In the genomic region with DNA sequence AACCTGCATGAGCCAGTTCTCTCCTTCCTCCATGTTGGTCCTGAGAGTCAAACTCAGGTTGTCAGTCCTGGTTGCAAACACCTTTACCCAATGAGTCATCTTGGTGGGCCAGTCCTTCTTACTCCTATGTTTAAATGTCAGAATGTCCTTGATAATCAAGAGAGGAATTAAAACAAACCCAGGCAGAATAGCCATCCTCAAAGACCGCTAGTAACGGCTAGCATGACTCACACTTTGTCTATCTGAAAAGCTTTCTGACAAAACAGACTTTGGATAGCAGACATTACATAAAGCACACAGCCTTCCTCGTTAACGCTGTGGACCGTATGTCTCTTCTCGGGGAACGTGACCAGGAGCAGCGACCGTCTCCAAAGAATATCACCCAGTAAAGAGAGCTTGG, we compare ENCODE assay signal across 31 mouse cellular contexts. TPM values are rescaled to one million over a fixed set of nuclear protein-coding genes. Genes with fewer than 3 reads are reported as not detected.
A peak's percentile ranks its signal among the peaks of the same experiment; 100 is the strongest.
DNase-seq lines count a peak whose midpoint lies in the region; ATAC-seq and TF ChIP-seq lines count a peak whose summit lies in the region.
"Had no signal": no experiment of that assay in that cellular context is flagged by ENCODE, and none has a peak within 500 bp of the region (broad histone marks: within the 10 kb centered on the region; RNA-seq: fewer than 3 reads in every experiment).

No protein-coding gene starts in this region.

- H3K9me3 ChIP-seq in liver, embryonic 12.5 days (replicated peaks): no peaks in the 10 kb centered on the region
- no peaks in the 10 kb centered on the region for H3K9me3 ChIP-seq in liver, postnatal 0 days (ENCODE audit: low read length)
- H3K9me3 ChIP-seq: embryonic facial prominence, embryonic 10.5 days; embryonic facial prominence, embryonic 13.5 days; forebrain, embryonic 12.5 days; forebrain, embryonic 15.5 days; heart, embryonic 10.5 days; heart, embryonic 13.5 days; hindbrain, embryonic 12.5 days; hindbrain, embryonic 15.5 days had no signal

- no peak overlapping the region for H3K9ac ChIP-seq in liver, embryonic 12.5 days
- H3K9ac ChIP-seq in liver, postnatal 0 days (replicated peaks): no peak overlapping the region
- H3K9ac ChIP-seq: embryonic facial prominence, embryonic 13.5 days; forebrain, embryonic 12.5 days; forebrain, embryonic 15.5 days; heart, embryonic 13.5 days; hindbrain, embryonic 12.5 days; hindbrain, embryonic 15.5 days had no signal

- ATAC-seq in liver, embryonic 12.5 days: no peak
- no peak for ATAC-seq in liver, postnatal 0 days
- ATAC-seq: CD4-positive, CD25-positive, alpha-beta regulatory T cell, adult 4 months; forebrain, embryonic 15.5 days; intestine, postnatal 0 days; Patski had no signal

- no peak for TF ChIP-seq CTCF in liver, postnatal 0 days (IDR thresholded peaks at IDR 0.05; ENCODE audit: low read depth)

- H3K4me2 ChIP-seq in liver, embryonic 12.5 days: no peak overlapping the region
- H3K4me2 ChIP-seq in liver, postnatal 0 days (ENCODE audit: low read depth, low read length): no peak overlapping the region
- H3K4me2 ChIP-seq: embryonic facial prominence, embryonic 13.5 days; forebrain, embryonic 12.5 days; forebrain, embryonic 15.5 days; heart, embryonic 13.5 days; hindbrain, embryonic 12.5 days; hindbrain, embryonic 15.5 days had no signal

- peak; percentile 26 for DNase-seq in adrenal gland, adult 2 months
- DNase-seq in adrenal gland, postnatal 10 days: no peak
- no peak for DNase-seq in liver, postnatal 0 days
- DNase-seq in 416B (ENCODE audit: low read depth): peak; percentile 60
- peak; percentile 16 for DNase-seq in Muller cell, postnatal 12 days (ENCODE audit: inconsistent ontology term)
- DNase-seq in gastrocnemius, adult 8-10 months (ENCODE audit: low spot score in 2 of 2): no peak
- DNase-seq: cerebellum, adult 11-12 months; cerebellum, adult 8-10 months; cerebellum, postnatal 10 days; cerebellum, postnatal 36 days; embryo, embryonic 11 days; gastrocnemius, postnatal 10 days; gastrocnemius, postnatal 36 days; heart, adult 2 months; heart, postnatal 14 days; heart, postnatal 4 days had no signal

- no peak overlapping the region for H3K4me3 ChIP-seq in liver, embryonic 12.5 days
- no peak overlapping the region for H3K4me3 ChIP-seq in liver, postnatal 0 days (ENCODE audit: low read depth, low read length)
- H3K4me3 ChIP-seq: embryonic facial prominence, embryonic 10.5 days; embryonic facial prominence, embryonic 13.5 days; erythroblast, embryonic 14.5 days; forebrain, embryonic 12.5 days; forebrain, embryonic 15.5 days; heart, adult 2 months; heart, embryonic 10.5 days; heart, embryonic 13.5 days; hindbrain, embryonic 12.5 days; hindbrain, embryonic 15.5 days had no signal

- 86% methylated on average over 9 of the region's 9 CpGs for WGBS in liver, embryonic 12.5 days (ENCODE audit: insufficient replicate concordance)
- WGBS in liver, postnatal 0 days (ENCODE audit: insufficient replicate concordance): 84% methylated on average over 9 of the region's 9 CpGs

- H3K36me3 ChIP-seq in liver, embryonic 12.5 days: no peaks in the 10 kb centered on the region
- H3K36me3 ChIP-seq in liver, postnatal 0 days (replicated peaks; ENCODE audit: insufficient read depth, low read length): no peaks in the 10 kb centered on the region
- H3K36me3 ChIP-seq: embryonic facial prominence, embryonic 10.5 days; embryonic facial prominence, embryonic 13.5 days; forebrain, embryonic 12.5 days; forebrain, embryonic 15.5 days; heart, embryonic 10.5 days; heart, embryonic 13.5 days; hindbrain, embryonic 12.5 days; hindbrain, embryonic 15.5 days had no signal

- H3K27ac ChIP-seq in liver, embryonic 12.5 days: 0 out of 2 replicates have a peak overlapping the region, but pooled peaks have one; percentile 38
- H3K27ac ChIP-seq in liver, postnatal 0 days (ENCODE audit: low read depth): no peak overlapping the region
- H3K27ac ChIP-seq: embryonic facial prominence, embryonic 10.5 days; embryonic facial prominence, embryonic 13.5 days; forebrain, embryonic 12.5 days; forebrain, embryonic 15.5 days; heart, adult 2 months; heart, embryonic 10.5 days; heart, embryonic 13.5 days; hindbrain, embryonic 12.5 days; hindbrain, embryonic 15.5 days had no signal

- peaks cover 58% of the 10 kb centered on the region for H3K4me1 ChIP-seq in liver, embryonic 12.5 days
- peaks cover 8% of the 10 kb centered on the region; the same call in 1 of the 2 replicates for H3K4me1 ChIP-seq in liver, postnatal 0 days (ENCODE audit: insufficient read depth)
- H3K4me1 ChIP-seq: embryonic facial prominence, embryonic 13.5 days; forebrain, embryonic 12.5 days; forebrain, embryonic 15.5 days; heart, embryonic 10.5 days; heart, embryonic 13.5 days; hindbrain, embryonic 12.5 days; hindbrain, embryonic 15.5 days had no signal

- TF ChIP-seq EP300 in liver, postnatal 0 days (IDR thresholded peaks at IDR 0.05; ENCODE audit: low read depth): no peak

- H3K27me3 ChIP-seq in liver, embryonic 12.5 days (replicated peaks): no peaks in the 10 kb centered on the region
- H3K27me3 ChIP-seq in liver, postnatal 0 days (ENCODE audit: insufficient read depth, low read length): no peaks in the 10 kb centered on the region
- H3K27me3 ChIP-seq: embryonic facial prominence, embryonic 13.5 days; forebrain, embryonic 12.5 days; forebrain, embryonic 15.5 days; heart, embryonic 13.5 days; hindbrain, embryonic 12.5 days; hindbrain, embryonic 15.5 days; Patski had no signal

RNA-seq across cellular contexts. Expression of a gene that starts 5.5 kb away (rescaled TPM):
- not detected for total RNA-seq in adrenal gland, adult 2 months (2021)
- polyA plus RNA-seq in adrenal gland, adult 2 months (2012; rRNA removed): not detected in 2 replicates
- total RNA-seq in adrenal gland, postnatal 10 days (2021): 1 to 10 TPM; 3.4 to 6.7 TPM
- polyA plus RNA-seq in liver, embryonic 12.5 days (2016; fragmentation: Nextera tagmentation; extraction: Ambion mirVana): 425 and 445 TPM in 2 replicates
- 117 and 135 TPM in 2 replicates for polyA plus RNA-seq in liver, postnatal 0 days (2015; fragmentation: Nextera tagmentation; extraction: Ambion mirVana)
- total RNA-seq in gastrocnemius, adult 8-10 months (2022): not detected
- total RNA-seq: gastrocnemius, postnatal 36 days had no signal
- polyA plus RNA-seq: C2C12; cortical plate, adult 2 months; forebrain, embryonic 15.5 days; Patski had no signal

RNA-seq across cellular contexts. Expression of a gene that starts 29.6 kb away (rescaled TPM):
- 1 to 10 TPM; 4.8 to 7.1 TPM for total RNA-seq in adrenal gland, adult 2 months (2021)
- 2.5 and 4.3 TPM in 2 replicates for polyA plus RNA-seq in adrenal gland, adult 2 months (2012; rRNA removed)
- total RNA-seq in adrenal gland, postnatal 10 days (2021): 1 to 10 TPM; 5.5 to 7.3 TPM
- polyA plus RNA-seq in liver, embryonic 12.5 days (2016; fragmentation: Nextera tagmentation; extraction: Ambion mirVana): 9.2 and 11.5 TPM in 2 replicates
- 4.2 and 6.1 TPM in 2 replicates for polyA plus RNA-seq in liver, postnatal 0 days (2015; fragmentation: Nextera tagmentation; extraction: Ambion mirVana)
- 1 to 10 TPM; 2.1 to 2.8 (median 2.5) TPM for total RNA-seq in gastrocnemius, adult 8-10 months (2022)

RNA-seq across cellular contexts. Expression of a gene that starts 31.9 kb away (rescaled TPM):
- total RNA-seq in adrenal gland, adult 2 months (2021): 100 to 1,000 TPM; 103 to 121 TPM
- polyA plus RNA-seq in adrenal gland, adult 2 months (2012; rRNA removed): 56.8 and 73.6 TPM in 2 replicates
- total RNA-seq in adrenal gland, postnatal 10 days (2021): 100 to 1,000 TPM; 136 to 141 TPM
- 669 and 722 TPM in 2 replicates for polyA plus RNA-seq in liver, embryonic 12.5 days (2016; fragmentation: Nextera tagmentation; extraction: Ambion mirVana)
- 184 and 188 TPM in 2 replicates for polyA plus RNA-seq in liver, postnatal 0 days (2015; fragmentation: Nextera tagmentation; extraction: Ambion mirVana)
- 10 to 100 TPM; 64.6 to 80.2 (median 70.7) TPM for total RNA-seq in gastrocnemius, adult 8-10 months (2022)

Comparison
In these comparisons a context has a peak if more than half of its experiments do, and no peak if none do; other contexts are left out.
1. DNase-seq: peak in adrenal gland, adult 2 months (single experiment), 416B (single experiment) and Muller cell, postnatal 12 days (single experiment); none in adrenal gland, postnatal 10 days (single experiment), liver, postnatal 0 days (single experiment) and gastrocnemius, adult 8-10 months (0 of 2).
2. RNA of a gene that starts 5.5 kb away (total RNA-seq): 3.4 to 6.7 TPM in adrenal gland, postnatal 10 days; not detected in adrenal gland, adult 2 months and not detected in gastrocnemius, adult 8-10 months; every median in the first group is over 4 times any median in the second.